Mouse (Mus musculus): ENCODE results near the gene Pax6. TPM values are rescaled to one million over a fixed set of nuclear protein-coding genes. Genes with fewer than 3 reads are reported as not detected.
A peak's percentile ranks its signal among the peaks of the same experiment; 100 is the strongest.

Pax6 gene
- polyA plus RNA-seq, 1 experiment from 2014 or later: 0.39 TPM

GRCm38 (mm10) chr2:105680146-105680998 lies 11.7 kb downstream of the Pax6 start:
- WGBS: 3% methylated on average over 21 of the region's 24 CpGs
- Histone ChIP-seq H3K4me1 (peaks cover 26% of the 10 kb centered on the region), H3K27ac (no peak overlapping the region), H3K36me3 (no peaks in the 10 kb centered on the region), H3K9me3 (no peaks in the 10 kb centered on the region), H3K4me2 (replicated peaks) (no peak overlapping the region), H3K4me3 (no peak overlapping the region), H3K9ac (no peak overlapping the region), H3K27me3 (peaks cover 96% of the 10 kb centered on the region)
- no peak for ATAC-seq (ENCODE audit: low FRiP score, low read depth)

- no peak overlapping the region for H3K9ac ChIP-seq
- H3K27me3 ChIP-seq: peaks cover 96% of the 10 kb centered on the region
- H3K4me1 ChIP-seq: peaks cover 20% of the 10 kb centered on the region
- no peak overlapping the region for H3K27ac ChIP-seq
- H3K4me2 ChIP-seq (replicated peaks): peak overlapping the region; percentile 7; the same call in 1 of the 2 replicates
- no peak overlapping the region; the same call in 1 of the 2 replicates for H3K4me3 ChIP-seq
- H3K36me3 ChIP-seq: no peaks in the 10 kb centered on the region
- H3K9me3 ChIP-seq: no peaks in the 10 kb centered on the region
- ATAC-seq (ENCODE audit: low FRiP score, low read depth): peak; percentile 13; the same call in 1 of the 2 replicates
- WGBS: 2% methylated on average over 30 of the region's 30 CpGs
Observed at GRCm38 (mm10) chr2:105680999-105681710, 12.5 kb downstream of the Pax6 start.

DNA sequence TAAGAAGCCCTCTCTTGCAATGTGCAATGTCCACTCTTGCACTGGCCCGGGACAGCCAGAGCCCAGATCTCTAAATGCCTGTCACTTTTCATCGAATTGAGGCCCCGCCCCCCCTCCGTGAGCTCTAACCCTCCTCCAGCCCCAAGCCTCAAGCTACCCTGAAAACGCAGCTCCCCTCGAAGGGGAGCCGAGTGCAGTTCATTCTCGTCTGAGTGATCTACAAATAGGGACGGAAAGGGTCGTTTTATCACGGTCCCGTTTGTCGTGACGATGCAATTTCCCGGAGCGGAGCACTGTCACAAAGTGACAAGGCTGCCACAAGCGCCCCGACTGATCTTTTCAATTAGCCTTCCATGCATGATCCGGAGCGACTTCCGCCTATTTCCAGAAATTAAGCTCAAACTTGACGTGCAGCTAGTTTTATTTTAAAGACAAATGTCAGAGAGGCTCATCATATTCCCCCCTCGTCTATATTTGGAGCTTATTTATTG lies 13.4 kb downstream of the Pax6 start:
- no peaks in the 10 kb centered on the region for H3K36me3 ChIP-seq
- no peak overlapping the region for H3K4me3 ChIP-seq
- no peaks in the 10 kb centered on the region for H3K9me3 ChIP-seq
- H3K4me2 ChIP-seq (replicated peaks): 0 out of 2 replicates have a peak overlapping the region, but pooled peaks have one; percentile 7
- H3K27ac ChIP-seq: no peak overlapping the region
- no peak for ATAC-seq (ENCODE audit: low FRiP score, low read depth)
- under 1% methylated on average over 23 of the region's 23 CpGs for WGBS
- H3K27me3 ChIP-seq: peaks cover 96% of the 10 kb centered on the region
- no peak overlapping the region for H3K9ac ChIP-seq
- H3K4me1 ChIP-seq: peaks cover 14% of the 10 kb centered on the region

GRCm38 (mm10) chr2:105682634-105683351 lies 14.1 kb downstream of the Pax6 start:
- Histone ChIP-seq H3K4me2 (replicated peaks) (no peak overlapping the region), H3K9ac (no peak overlapping the region), H3K36me3 (no peaks in the 10 kb centered on the region), H3K9me3 (no peaks in the 10 kb centered on the region), H3K27me3 (peaks cover 96% of the 10 kb centered on the region), H3K4me3 (no peak overlapping the region), H3K4me1 (peaks cover 19% of the 10 kb centered on the region), H3K27ac (no peak overlapping the region)
- no peak for ATAC-seq (ENCODE audit: low FRiP score, low read depth)
- 2% methylated on average over 21 of the region's 21 CpGs for WGBS

- Histone ChIP-seq H3K27ac (no peak overlapping the region), H3K9me3 (no peaks in the 10 kb centered on the region), H3K27me3 (peaks cover 96% of the 10 kb centered on the region), H3K4me1 (peaks cover 26% of the 10 kb centered on the region), H3K36me3 (no peaks in the 10 kb centered on the region), H3K4me3 (no peak overlapping the region), H3K4me2 (replicated peaks) (no peak overlapping the region), H3K9ac (no peak overlapping the region)
- under 1% methylated on average over 22 of the region's 22 CpGs for WGBS
- ATAC-seq (ENCODE audit: low FRiP score, low read depth): no peak
Observed at GRCm38 (mm10) chr2:105683771-105684410, 15.2 kb downstream of the Pax6 start.

DNA sequence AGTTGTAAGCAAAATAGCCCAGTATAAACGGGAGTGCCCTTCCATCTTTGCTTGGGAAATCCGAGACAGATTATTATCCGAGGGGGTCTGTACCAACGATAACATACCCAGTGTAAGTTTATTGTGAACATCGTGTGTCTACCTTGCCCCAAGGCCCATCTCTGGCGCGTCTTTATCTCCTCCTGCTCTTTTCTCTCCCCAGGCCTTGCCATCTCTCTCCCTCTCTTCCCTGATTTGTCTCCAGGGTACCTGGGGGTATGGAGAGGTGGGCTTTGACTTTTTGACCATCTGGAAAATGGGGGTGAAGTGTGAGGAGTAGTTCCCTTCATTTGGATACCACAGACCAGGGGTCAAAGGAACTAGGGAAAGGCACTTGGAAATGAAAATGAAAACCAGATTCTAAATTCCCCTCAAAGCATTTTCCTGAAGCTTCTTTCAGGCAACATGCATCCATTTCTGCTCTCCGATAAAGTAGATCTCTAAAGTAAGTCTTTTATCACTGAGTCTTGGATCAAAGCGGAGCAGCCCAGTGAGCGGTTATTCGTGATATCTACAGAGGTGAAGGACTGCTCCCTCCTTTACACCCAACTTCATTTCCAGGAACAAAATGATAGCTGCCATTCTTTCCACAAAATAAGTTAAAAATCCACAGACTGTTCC lies 16.4 kb downstream of the Pax6 start:
- Histone ChIP-seq H3K27ac (no peak overlapping the region), H3K9me3 (no peaks in the 10 kb centered on the region), H3K27me3 (peaks cover 96% of the 10 kb centered on the region), H3K36me3 (no peaks in the 10 kb centered on the region), H3K4me1 (peaks cover 28% of the 10 kb centered on the region), H3K4me2 (replicated peaks) (no peak overlapping the region), H3K4me3 (no peak overlapping the region), H3K9ac (no peak overlapping the region)
- WGBS: 1% methylated on average over 11 of the region's 11 CpGs
- no peak for ATAC-seq (ENCODE audit: low FRiP score, low read depth)

DNA sequence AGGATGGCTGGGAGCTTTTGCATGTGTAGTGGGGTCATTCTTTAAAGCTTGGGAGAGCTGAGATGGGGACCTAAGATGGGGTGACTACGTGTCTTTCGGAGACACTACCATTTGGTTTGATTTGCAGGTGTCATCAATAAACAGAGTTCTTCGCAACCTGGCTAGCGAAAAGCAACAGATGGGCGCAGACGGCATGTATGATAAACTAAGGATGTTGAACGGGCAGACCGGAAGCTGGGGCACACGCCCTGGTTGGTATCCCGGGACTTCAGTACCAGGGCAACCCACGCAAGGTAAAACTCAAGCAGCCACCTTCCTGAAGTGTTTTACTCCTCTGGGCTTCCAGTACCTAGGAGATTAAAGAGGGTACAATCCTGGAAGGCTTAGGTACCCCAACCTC lies 17.0 kb downstream of the Pax6 start:
- Histone ChIP-seq H3K27me3 (peaks cover 96% of the 10 kb centered on the region), H3K9me3 (no peaks in the 10 kb centered on the region), H3K9ac (no peak overlapping the region), H3K4me3 (no peak overlapping the region), H3K36me3 (no peaks in the 10 kb centered on the region), H3K4me2 (replicated peaks) (no peak overlapping the region), H3K4me1 (peaks cover 23% of the 10 kb centered on the region), H3K27ac (no peak overlapping the region)
- WGBS: 2% methylated on average over 11 of the region's 11 CpGs
- ATAC-seq (ENCODE audit: low FRiP score, low read depth): no peak

DNA sequence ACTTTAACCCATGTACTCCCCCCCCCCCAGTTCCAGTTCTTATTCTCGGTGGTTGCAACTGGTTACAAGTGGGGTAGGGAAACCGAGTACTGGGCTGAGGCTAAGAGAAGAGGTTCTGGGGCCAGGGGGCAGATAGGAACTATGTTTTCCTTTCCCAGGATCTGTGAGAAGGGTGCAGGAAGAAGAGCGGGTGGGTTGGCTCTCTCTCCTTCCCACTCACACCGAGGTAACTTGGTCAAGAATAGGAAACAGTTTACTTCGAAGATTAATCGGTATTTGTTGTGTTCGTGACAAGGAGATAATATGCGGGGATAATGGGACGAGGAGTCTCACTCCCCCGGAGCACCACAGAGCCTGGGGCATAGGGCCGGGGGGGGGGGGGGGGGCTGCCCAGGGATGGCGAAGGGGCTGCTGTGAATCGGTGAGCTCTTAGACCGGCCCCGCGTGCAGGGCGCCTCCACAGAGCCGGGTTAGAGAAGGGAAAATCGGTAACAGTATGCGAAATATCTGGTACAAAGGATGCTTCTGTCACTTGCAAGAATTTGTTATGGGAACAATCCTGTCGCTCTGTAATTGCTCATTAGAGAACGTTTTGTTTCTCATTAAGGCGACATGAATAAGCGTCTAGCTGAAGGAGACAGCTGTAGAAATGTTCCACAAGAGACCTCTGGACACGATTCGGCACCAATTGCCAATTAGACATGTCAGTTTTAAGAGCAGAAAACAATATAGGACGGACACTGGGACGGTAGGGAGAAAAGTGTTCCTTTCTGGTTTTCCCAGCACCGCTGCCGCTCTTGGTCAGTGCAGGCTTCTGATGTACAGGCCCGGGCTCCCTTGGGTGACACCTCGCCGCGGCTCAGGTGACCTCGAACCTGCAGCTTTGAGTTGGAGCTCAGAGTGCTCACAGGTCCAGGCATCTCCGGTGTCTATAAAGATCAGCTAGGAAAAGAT lies 17.9 kb downstream of the Pax6 start:
- no peak overlapping the region for H3K4me3 ChIP-seq
- no peak overlapping the region for H3K9ac ChIP-seq
- 1% methylated on average over 36 of the region's 36 CpGs for WGBS
- no peaks in the 10 kb centered on the region for H3K9me3 ChIP-seq
- H3K27ac ChIP-seq: no peak overlapping the region
- no peaks in the 10 kb centered on the region for H3K36me3 ChIP-seq
- ATAC-seq (ENCODE audit: low FRiP score, low read depth): no peak
- H3K27me3 ChIP-seq: peaks cover 96% of the 10 kb centered on the region
- no peak overlapping the region for H3K4me2 ChIP-seq (replicated peaks)
- H3K4me1 ChIP-seq: peaks cover 16% of the 10 kb centered on the region

DNA sequence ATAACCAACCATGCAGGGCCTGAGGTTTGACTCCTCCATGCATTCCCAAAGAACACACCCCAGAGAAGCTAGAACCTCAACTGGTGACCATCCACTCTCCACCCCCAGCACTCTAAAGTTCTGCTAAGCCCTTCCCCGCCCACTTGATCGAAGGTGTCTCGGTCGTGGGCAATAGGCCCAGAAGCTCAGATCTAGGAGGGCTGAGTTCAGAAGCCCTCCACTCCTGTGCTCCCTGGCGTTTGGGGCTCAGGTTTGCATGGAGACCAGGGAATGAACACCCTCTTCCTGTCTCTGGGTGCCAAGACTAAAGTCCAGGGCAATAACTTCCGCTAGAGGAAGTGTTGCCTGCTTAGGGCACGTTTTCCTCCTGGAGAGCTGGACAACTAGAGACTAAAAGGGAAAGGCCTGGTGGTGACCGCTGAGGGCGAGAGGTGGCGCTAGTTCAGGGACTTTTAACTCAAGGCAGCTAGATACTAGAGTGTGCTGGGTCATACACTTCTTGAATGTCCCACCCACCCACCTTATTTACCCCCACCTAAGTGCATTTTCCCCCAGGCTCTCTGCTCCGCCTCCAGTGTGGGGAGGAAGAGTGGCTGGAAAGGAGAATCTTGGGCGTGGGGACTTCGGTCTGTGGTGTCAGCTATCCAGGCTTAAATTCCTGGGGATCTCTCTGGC lies 18.8 kb downstream of the Pax6 start:
- no peaks in the 10 kb centered on the region for H3K9me3 ChIP-seq
- H3K4me1 ChIP-seq: peaks cover 16% of the 10 kb centered on the region
- H3K4me2 ChIP-seq (replicated peaks): peak overlapping the region; percentile 35
- peak overlapping the region; percentile 12 for H3K4me3 ChIP-seq
- WGBS: 2% methylated on average over 13 of the region's 13 CpGs
- no peak overlapping the region for H3K27ac ChIP-seq
- H3K27me3 ChIP-seq: peaks cover 96% of the 10 kb centered on the region
- no peak overlapping the region for H3K9ac ChIP-seq
- peak; percentile 37; the same call in 1 of the 2 replicates for ATAC-seq (ENCODE audit: low FRiP score, low read depth)
- no peaks in the 10 kb centered on the region for H3K36me3 ChIP-seq

- no peaks in the 10 kb centered on the region for H3K36me3 ChIP-seq
- peak overlapping the region; percentile 12 for H3K4me3 ChIP-seq
- peaks cover 16% of the 10 kb centered on the region for H3K4me1 ChIP-seq
- H3K9me3 ChIP-seq: no peaks in the 10 kb centered on the region
- H3K27ac ChIP-seq: no peak overlapping the region
- H3K4me2 ChIP-seq (replicated peaks): peak overlapping the region; percentile 35
- H3K9ac ChIP-seq: no peak overlapping the region
- WGBS: 1% methylated on average over 17 of the region's 17 CpGs
- no peak for ATAC-seq (ENCODE audit: low FRiP score, low read depth)
- peaks cover 96% of the 10 kb centered on the region for H3K27me3 ChIP-seq
Observed at GRCm38 (mm10) chr2:105688011-105688410, 19.3 kb downstream of the Pax6 start.

Data from limb, embryonic 13.5 days (tissue).